Mouse (Mus musculus) large intestine, adult 2 months (tissue): Measurements from ENCODE around the gene Zfp566. TPM values are rescaled to one million over a fixed set of nuclear protein-coding genes. Genes with fewer than 3 reads are reported as not detected.
A peak's percentile ranks its signal among the peaks of the same experiment; 100 is the strongest.

ENCODE experiments used
- DNase-seq: peaks from one replicate; pipeline ENCODE4 v3.0.0-alpha.2; 2012; ENCODE audit warnings: low read depth, low spot score
- WGBS: fragments of 180-500 bp; shearing (Covaris S2); methylation state at CpG from one replicate; pipeline ENCODE4 v1.1.7; 2018; 5-methylcytosine and 5-hydroxymethylcytosine counted together
- polyA plus RNA-seq: library from polyadenylated mRNA; depleted of rRNA; stranded (reverse); fragments of >200 nt; gene quantifications from 2 replicates; pipeline ENCODE4 v1.2.3, GENCODE M21; 2012; rRNA removed

The Zfp566 gene
- polyA plus RNA-seq, 1 experiment, result 1.0 TPM

GRCm38 (mm10) chr7:30064622-30065021 is 25.7 kb downstream of the Zfp566 start:
- 89% methylated on average over 5 of the region's 5 CpGs for WGBS
- no peak for DNase-seq

DNA sequence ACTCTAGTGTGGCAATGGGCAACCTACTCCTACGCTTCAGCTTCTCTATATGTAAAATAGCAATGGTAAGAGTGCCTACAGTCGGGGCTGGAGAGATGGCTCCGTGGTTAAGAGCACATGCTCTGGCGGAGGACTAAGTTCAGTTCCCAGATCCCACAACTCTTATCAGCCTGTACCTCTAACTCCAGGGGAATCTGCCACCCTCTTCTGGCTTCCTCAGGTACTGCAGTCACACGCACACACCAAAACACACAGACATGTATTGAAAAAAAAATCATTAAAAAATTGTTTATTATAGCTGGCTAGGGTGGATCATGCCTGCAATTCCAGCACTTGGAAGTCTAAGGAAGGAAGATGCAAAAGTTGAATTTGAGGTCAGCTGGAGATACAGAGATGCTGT is 27.8 kb downstream of the Zfp566 start:
- no peak for DNase-seq
- 94% methylated on average over 5 of the region's 5 CpGs for WGBS

DNA sequence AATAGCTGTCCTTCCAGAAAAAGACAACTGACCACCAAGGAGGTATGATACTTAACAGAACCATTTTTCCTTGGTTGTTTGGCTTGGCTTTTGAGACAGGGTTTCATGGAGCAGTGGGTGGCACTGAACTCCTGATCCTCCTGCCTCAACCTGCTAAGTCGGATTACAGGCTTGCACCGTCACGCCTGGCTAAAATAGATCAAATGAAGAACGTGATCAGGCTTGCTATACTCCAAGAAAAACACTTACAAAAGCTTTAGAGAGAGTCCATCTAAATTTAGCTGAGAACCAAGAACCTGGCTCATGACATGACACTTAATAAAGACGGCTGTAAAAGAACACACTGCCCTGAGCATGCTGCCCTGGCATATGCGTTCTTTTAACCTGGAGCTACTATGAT is 30.0 kb downstream of the Zfp566 start:
- no peak for DNase-seq
- 85% methylated on average over 6 of the region's 6 CpGs for WGBS

DNA sequence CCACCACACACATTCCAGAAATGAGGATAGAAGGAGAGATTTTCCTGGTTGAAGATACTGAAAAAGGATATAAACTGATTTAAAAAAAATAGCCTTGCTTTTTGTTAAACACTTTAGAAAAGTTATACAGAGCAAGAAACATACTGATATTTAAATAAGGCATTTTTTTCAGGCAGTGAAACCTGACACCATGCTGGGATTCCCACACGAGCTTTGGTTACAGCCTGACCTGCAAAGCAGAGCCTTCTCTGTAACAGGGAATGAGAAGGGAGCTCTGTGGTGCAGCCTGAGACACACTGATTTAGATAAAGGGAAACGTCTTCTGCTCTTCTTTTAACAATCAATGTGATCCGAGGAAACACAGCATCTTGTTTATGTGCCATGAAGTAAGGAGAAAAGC is 36.7 kb downstream of the Zfp566 start:
- WGBS, result 5% methylated on average over 3 of the region's 3 CpGs
- no peak for DNase-seq

DNA sequence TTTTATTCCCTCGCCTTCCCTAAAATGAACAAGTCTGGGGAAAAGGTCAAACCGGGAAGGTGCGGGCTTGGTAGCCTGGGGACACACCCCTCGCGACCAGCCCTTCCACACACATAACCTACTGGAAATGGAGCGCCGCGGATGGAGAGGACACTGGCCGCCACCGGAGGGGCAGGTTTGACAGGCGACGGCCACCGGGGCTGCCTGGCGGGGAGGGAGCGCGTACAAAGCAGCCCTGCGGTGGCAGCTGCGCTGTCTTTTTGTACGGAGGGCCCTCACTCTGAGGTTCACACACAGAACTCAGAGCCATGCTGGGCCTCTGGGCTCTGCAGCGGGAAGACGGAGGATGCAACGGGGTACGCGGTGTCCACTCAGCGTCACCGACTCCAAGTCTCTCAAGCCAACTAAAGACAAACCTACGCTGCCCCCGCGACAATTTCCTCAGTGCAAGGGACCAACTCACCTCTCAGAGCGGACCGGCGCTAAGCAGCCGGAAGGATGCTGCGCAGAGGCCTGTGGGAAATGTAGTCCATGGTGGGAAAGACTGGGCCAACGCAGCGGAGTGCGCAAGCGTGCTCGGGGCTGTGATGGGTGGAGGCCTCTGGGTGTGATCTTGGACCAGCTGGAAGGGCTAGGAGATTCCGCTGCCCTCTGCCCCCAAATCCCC is 39.3 kb downstream of the Zfp566 start, which contains the start of gene Zfp14:
Gene Zfp14, minus strand, starts transcription at position 499 of the 667 bp plus-strand sequence.
- WGBS, result 1% methylated on average over 40 of the region's 40 CpGs
- DNase-seq, result peak; percentile 94

DNA sequence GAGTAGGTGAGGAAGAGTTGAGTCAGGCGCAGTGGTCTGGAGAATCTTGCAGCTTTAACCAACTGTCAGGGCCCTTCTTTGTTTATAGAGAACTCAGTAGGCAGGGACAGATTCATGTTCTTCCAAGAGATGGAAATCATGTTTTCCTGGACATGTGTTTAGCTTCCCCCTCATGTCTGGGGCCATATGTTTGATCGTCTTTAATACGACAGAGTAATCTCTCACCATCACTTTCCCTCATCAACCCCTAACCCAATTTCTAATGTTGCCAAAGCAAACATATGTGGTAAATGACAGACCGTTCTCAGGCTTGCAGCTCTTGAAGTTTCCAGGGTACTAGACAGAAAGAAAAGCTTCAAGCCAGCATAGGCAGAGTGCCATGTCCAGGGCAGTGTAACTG is 42.2 kb downstream of the Zfp566 start:
- DNase-seq, result no peak
- WGBS, result 76% methylated on average over 4 of the region's 4 CpGs

DNA sequence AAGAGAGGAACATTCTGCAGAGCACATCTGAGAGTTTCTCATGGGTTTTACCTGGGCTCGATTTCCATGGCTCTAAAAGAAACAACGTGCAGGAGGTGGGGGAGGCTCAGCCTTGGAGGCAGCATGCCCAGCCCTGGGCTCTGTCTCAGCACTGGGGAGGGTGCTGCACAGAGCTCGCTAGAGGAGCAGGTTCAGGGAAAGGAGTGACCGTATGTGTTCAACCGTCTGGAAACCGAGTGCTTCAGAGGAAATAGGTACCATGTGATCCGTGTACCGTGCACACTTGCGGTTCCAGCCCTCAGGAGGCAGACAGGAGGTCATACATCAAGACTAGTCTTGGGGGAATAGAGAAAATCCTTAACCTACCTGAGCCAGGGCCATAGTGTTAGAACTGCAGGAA is 46.0 kb downstream of the Zfp566 start:
- 59% methylated on average over 9 of the region's 9 CpGs for WGBS

GRCm38 (mm10) chr7:30034331-30034730 is 56.0 kb downstream of the Zfp566 start:
- WGBS, result 95% methylated on average over 12 of the region's 12 CpGs

More for the DNA sequence above, 46.0 kb downstream of the Zfp566 start:
- DNase-seq, result no peak

GRCm38 (mm10) chr7:30031379-30031778 is 58.9 kb downstream of the Zfp566 start:
- 91% methylated on average over 3 of the region's 3 CpGs for WGBS
- no peak for DNase-seq

More at GRCm38 (mm10) chr7:30034331-30034730, 56.0 kb downstream of the Zfp566 start:
- DNase-seq, result no peak

DNA sequence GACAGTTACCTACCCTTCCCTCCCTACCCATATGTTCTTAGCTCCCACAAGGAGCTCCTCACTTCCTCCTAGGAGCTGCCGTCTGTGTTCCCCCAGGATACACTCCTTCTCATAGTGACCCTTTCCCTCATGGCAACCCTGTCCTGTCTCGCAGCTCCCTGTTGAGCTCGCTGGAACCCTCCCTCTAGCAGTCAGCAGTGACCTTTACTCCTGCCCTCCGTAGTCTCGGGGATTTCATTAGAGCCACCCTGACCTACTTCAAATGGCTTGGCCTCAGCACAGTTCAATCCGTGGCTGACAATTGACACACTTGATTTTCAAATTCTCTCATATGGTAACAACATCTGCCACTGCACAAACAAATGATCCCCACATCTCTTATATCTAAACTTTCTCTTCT is 59.6 kb downstream of the Zfp566 start:
- 11% methylated on average over 6 of the region's 6 CpGs for WGBS
- no peak for DNase-seq

GRCm38 (mm10) chr7:30028572-30028971 is 61.8 kb downstream of the Zfp566 start:
- DNase-seq, result no peak
- WGBS, result 89% methylated on average over 3 of the region's 3 CpGs

Other genes with a start within 250 kb of the Zfp566 start
- 0.16 and 0.43 TPM in 2 replicates for gene Zfp940, start 236.9 kb downstream of the Zfp566 start, polyA plus RNA-seq
- gene Zfp420, start 230.5 kb downstream of the Zfp566 start, polyA plus RNA-seq, result 0.66 and 0.82 TPM in 2 replicates
- 1.8 and 1.9 TPM in 2 replicates for gene Zfp27, start 184.0 kb downstream of the Zfp566 start, polyA plus RNA-seq
- 0.50 and 0.53 TPM in 2 replicates for gene Zfp383, start 182.3 kb downstream of the Zfp566 start, polyA plus RNA-seq
- gene Zfp74, start 136.4 kb downstream of the Zfp566 start, polyA plus RNA-seq, result 1.2 and 1.7 TPM in 2 replicates
- gene Zfp568, start 106.6 kb downstream of the Zfp566 start, polyA plus RNA-seq, result 4.1 and 5.5 TPM in 2 replicates
- gene Zfp14, start 39.1 kb downstream of the Zfp566 start, polyA plus RNA-seq, result 1.1 and 2.5 TPM in 2 replicates
- gene Zfp82, start 17.6 kb downstream of the Zfp566 start, polyA plus RNA-seq, result 0.25 and 0.35 TPM in 2 replicates
- gene Gm26920, start 117 bp downstream of the Zfp566 start, polyA plus RNA-seq, result 0.25 TPM in 1 of 2 replicates, not detected in the other
- 11.4 and 12.5 TPM in 2 replicates for gene Zfp260, start 4.2 kb upstream of the Zfp566 start, polyA plus RNA-seq
- gene Zfp382, start 31.4 kb upstream of the Zfp566 start, polyA plus RNA-seq, result 0.20 and 1.2 TPM in 2 replicates
- 8.8 and 11.3 TPM in 2 replicates for gene Zfp146, start 79.2 kb upstream of the Zfp566 start, polyA plus RNA-seq
- gene Cox7a1, start 93.6 kb upstream of the Zfp566 start, polyA plus RNA-seq, result 90.2 and 179 TPM in 2 replicates
- gene Capns1, start 108.3 kb upstream of the Zfp566 start, polyA plus RNA-seq, result 636 and 641 TPM in 2 replicates
- 100 and 106 TPM in 2 replicates for gene Polr2i, start 141.4 kb upstream of the Zfp566 start, polyA plus RNA-seq
- gene Tbcb, start 141.7 kb upstream of the Zfp566 start, polyA plus RNA-seq, result 56.3 and 57.3 TPM in 2 replicates
- gene Ovol3, start 145.2 kb upstream of the Zfp566 start, polyA plus RNA-seq, result 0.18 TPM in 1 of 2 replicates, not detected in the other
- gene Thap8, start 189.6 kb upstream of the Zfp566 start, polyA plus RNA-seq, result 0.15 TPM in 1 of 2 replicates, not detected in the other
- gene Wdr62, start 189.9 kb upstream of the Zfp566 start, polyA plus RNA-seq, result 14.0 and 16.5 TPM in 2 replicates
- 4.0 and 4.9 TPM in 2 replicates for gene Clip3, start 201.2 kb upstream of the Zfp566 start, polyA plus RNA-seq
- gene Alkbh6, start 218.2 kb upstream of the Zfp566 start, polyA plus RNA-seq, result 81.0 and 96.8 TPM in 2 replicates
- gene Syne4, start 224.3 kb upstream of the Zfp566 start, polyA plus RNA-seq, result 18.4 and 23.2 TPM in 2 replicates
- gene E130208F15Rik, start 231.2 kb upstream of the Zfp566 start, polyA plus RNA-seq, result 0.31 and 0.74 TPM in 2 replicates
- 12.1 and 13.9 TPM in 2 replicates for gene Sdhaf1, start 233.4 kb upstream of the Zfp566 start, polyA plus RNA-seq